Mouse (Mus musculus): ENCODE measurements around the gene Tkt.

GRCm38 (mm10) chr14:30590041-30590645 lies 42.0 kb downstream of the Tkt start:
- TF ChIP-seq CTCF (IDR thresholded peaks at IDR 0.05; ENCODE audit: low read depth, low read length) (no peak), POLR2A (IDR thresholded peaks at IDR 0.05; ENCODE audit: insufficient read depth, low read length) (no peak)
